Mouse (Mus musculus) heart, adult 18-20 months (tissue): ENCODE measurements around the gene Gm10352. TPM values are rescaled to one million over a fixed set of nuclear protein-coding genes. Genes with fewer than 3 reads are reported as not detected.
"Not testable (repeated sequence)": the region's sequence is repeated elsewhere in the genome, so short reads cannot be mapped to it uniquely, and the experiment has no call there.

Experiments
- DNase-seq, 2 experiments: peaks; one replicate each; pipeline ENCODE4 v3.0.0; 2021 to 2022; ENCODE audit warnings: mixed read lengths in 1 of 2
- long read RNA-seq, 2 experiments: library from polyadenylated mRNA; stranded (forward); transcript quantifications; one replicate each; pipeline ENCODE4 v2.0.0; 2021
- total RNA-seq, 2 experiments: library from RNA; stranded (reverse); gene quantifications; 2 replicates each; pipeline ENCODE4 v1.2.3; 2021

Gene Gm10352
- total RNA-seq: not detected
- long read RNA-seq, experiment 1: 0 reads
- long read RNA-seq, experiment 2: 0 reads

DNA sequence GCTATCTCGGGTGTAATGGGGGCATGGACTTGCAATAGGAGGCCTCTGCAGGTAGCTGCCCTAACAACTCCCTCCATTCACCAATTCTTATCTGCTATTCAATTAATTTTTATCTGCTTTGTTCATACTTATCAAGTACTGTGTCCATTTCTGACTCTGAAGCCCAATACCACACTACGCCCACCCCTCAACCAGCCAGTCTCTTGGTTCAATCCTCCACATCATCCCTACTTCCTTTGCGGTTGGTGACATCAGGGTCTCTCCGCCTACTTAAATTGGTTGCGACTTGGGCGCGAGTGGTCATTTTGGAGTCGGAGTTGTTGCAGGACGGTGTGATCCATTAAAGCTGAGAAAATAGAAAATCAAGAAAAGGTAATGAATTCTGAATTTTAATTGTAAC lies at the start of gene Gm10352:
Gene Gm10352 (plus strand): TSS at position 301 of the 400 bp plus-strand sequence.
- not testable (repeated sequence) for DNase-seq

DNA sequence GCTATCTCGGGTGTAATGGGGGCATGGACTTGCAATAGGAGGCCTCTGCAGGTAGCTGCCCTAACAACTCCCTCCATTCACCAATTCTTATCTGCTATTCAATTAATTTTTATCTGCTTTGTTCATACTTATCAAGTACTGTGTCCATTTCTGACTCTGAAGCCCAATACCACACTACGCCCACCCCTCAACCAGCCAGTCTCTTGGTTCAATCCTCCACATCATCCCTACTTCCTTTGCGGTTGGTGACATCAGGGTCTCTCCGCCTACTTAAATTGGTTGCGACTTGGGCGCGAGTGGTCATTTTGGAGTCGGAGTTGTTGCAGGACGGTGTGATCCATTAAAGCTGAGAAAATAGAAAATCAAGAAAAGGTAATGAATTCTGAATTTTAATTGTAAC lies 31.5 kb downstream of the Gm10352 start, which contains the start of gene Gm29289:
Gene Gm29289 (plus strand): TSS at position 301 of the 400 bp plus-strand sequence.
- not testable (repeated sequence) for DNase-seq

Other genes with a start within 250 kb of the Gm10352 start
- not detected for gene Sry, start 237.3 kb upstream of the Gm10352 start, total RNA-seq
- not detected for gene H2al2b, start 180.3 kb upstream of the Gm10352 start, total RNA-seq
- not detected for gene Gm4064, start 104.8 kb upstream of the Gm10352 start, total RNA-seq
- not detected for gene Rbmy, start 70.3 kb upstream of the Gm10352 start, total RNA-seq
- gene Gm10256, start 70.3 kb upstream of the Gm10352 start, total RNA-seq: not detected
- gene Gm29289, start 31.6 kb downstream of the Gm10352 start, total RNA-seq: not detected